Mouse (Mus musculus): ENCODE data around the gene Kiss1r.
"Not testable (repeated sequence)": the region's sequence is repeated elsewhere in the genome, so short reads cannot be mapped to it uniquely, and the experiment has no call there.

The Kiss1r gene

GRCm38 (mm10) chr10:79916808-79917531 lies at the start of gene Kiss1r:
TSS of gene Kiss1r (plus strand) at chr10:79916971.
- DNase-seq (ENCODE audit: low spot score in 2 of 2): peak; percentile 82 to 89

GRCm38 (mm10) chr10:79871845-79872244 lies 44.9 kb upstream of the Kiss1r start:
- peak in 1 of 2 experiments; percentile 12 for DNase-seq (ENCODE audit: low spot score in 2 of 2)

GRCm38 (mm10) chr10:79872862-79873261 lies 43.9 kb upstream of the Kiss1r start:
- DNase-seq (ENCODE audit: low spot score in 2 of 2): no peak

GRCm38 (mm10) chr10:79873313-79873712 lies 43.5 kb upstream of the Kiss1r start:
- DNase-seq (ENCODE audit: low spot score in 2 of 2): no peak

- no peak for DNase-seq (ENCODE audit: low spot score in 2 of 2)
Measured at GRCm38 (mm10) chr10:79873715-79874289, 43.0 kb upstream of the Kiss1r start.

GRCm38 (mm10) chr10:79874290-79874862 lies 42.4 kb upstream of the Kiss1r start, which contains the start of the genes Prtn3 and Plppr3:
TSS of gene Prtn3 (plus strand) at chr10:79874476.
TSS of gene Plppr3 (minus strand) at chr10:79874634.
- no peak for DNase-seq (ENCODE audit: low spot score in 2 of 2)

- DNase-seq (ENCODE audit: low spot score in 2 of 2): no peak
Measured at GRCm38 (mm10) chr10:79877174-79877573, 39.6 kb upstream of the Kiss1r start.

- DNase-seq (ENCODE audit: low spot score in 2 of 2): no peak
Measured at GRCm38 (mm10) chr10:79877757-79878156, 39.0 kb upstream of the Kiss1r start.

GRCm38 (mm10) chr10:79879527-79879926 lies 37.2 kb upstream of the Kiss1r start:
- DNase-seq (ENCODE audit: low spot score in 2 of 2): no peak

- no peak for DNase-seq (ENCODE audit: low spot score in 2 of 2)
Measured at GRCm38 (mm10) chr10:79880721-79881120, 36.0 kb upstream of the Kiss1r start.

- no peak for DNase-seq (ENCODE audit: low spot score in 2 of 2)
Measured at GRCm38 (mm10) chr10:79881981-79882380, 34.8 kb upstream of the Kiss1r start.

- peak; percentile 83 to 89 for DNase-seq (ENCODE audit: low spot score in 2 of 2)
Measured at GRCm38 (mm10) chr10:79883297-79884084, 33.3 kb upstream of the Kiss1r start.

- no peak for DNase-seq (ENCODE audit: low spot score in 2 of 2)
Measured at GRCm38 (mm10) chr10:79884446-79884845, 32.3 kb upstream of the Kiss1r start.

- DNase-seq (ENCODE audit: low spot score in 2 of 2): not testable (repeated sequence)
Measured at GRCm38 (mm10) chr10:79884938-79885337, 31.8 kb upstream of the Kiss1r start.

GRCm38 (mm10) chr10:79886054-79886453 lies 30.7 kb upstream of the Kiss1r start, which contains the start of gene Elane:
TSS of gene Elane (plus strand) at chr10:79886247.
- DNase-seq (ENCODE audit: low spot score in 2 of 2): no peak

- no peak for DNase-seq (ENCODE audit: low spot score in 2 of 2)
Measured at GRCm38 (mm10) chr10:79886611-79887010, 30.2 kb upstream of the Kiss1r start.

- no peak for DNase-seq (ENCODE audit: low spot score in 2 of 2)
Measured at GRCm38 (mm10) chr10:79889386-79889785, 27.4 kb upstream of the Kiss1r start.

- no peak for DNase-seq (ENCODE audit: low spot score in 2 of 2)
Measured at GRCm38 (mm10) chr10:79890670-79891069, 26.1 kb upstream of the Kiss1r start, which contains the start of gene Cfd. TSS of gene Cfd (plus strand) at chr10:79890853.

GRCm38 (mm10) chr10:79892451-79893118 lies 24.2 kb upstream of the Kiss1r start:
- DNase-seq (ENCODE audit: low spot score in 2 of 2): peak; percentile 79 to 84

GRCm38 (mm10) chr10:79896306-79896705 lies 20.5 kb upstream of the Kiss1r start:
- DNase-seq (ENCODE audit: low spot score in 2 of 2): no peak

GRCm38 (mm10) chr10:79896814-79897213 lies 20.0 kb upstream of the Kiss1r start:
- DNase-seq (ENCODE audit: low spot score in 2 of 2): no peak
